Mouse (Mus musculus): Measurements from ENCODE around the gene Tspan18. TPM values are rescaled to one million over a fixed set of nuclear protein-coding genes. Genes with fewer than 3 reads are reported as not detected.

Gene Tspan18
- polyA plus RNA-seq, 1 experiment from 2014 or later = 27.8 TPM

GRCm38 (mm10) chr2:93232141-93232540 is 102.2 kb downstream of the Tspan18 start:
- Histone ChIP-seq H3K27ac (replicated peaks; ENCODE audit: low read depth, low read length) (no peak overlapping the region), H3K9ac (replicated peaks; ENCODE audit: low read length) (no peak overlapping the region), H3K4me2 (ENCODE audit: low read length) (no peak overlapping the region), H3K27me3 (ENCODE audit: control insufficient read depth, insufficient read depth, low read length) (no peaks in the 10 kb centered on the region), H3K4me3 (replicated peaks; ENCODE audit: low read depth, low read length) (no peak overlapping the region), H3K36me3 (ENCODE audit: control insufficient read depth, insufficient read depth, low read length) (no peaks in the 10 kb centered on the region), H3K9me3 (ENCODE audit: control insufficient read depth, low read length) (no peaks in the 10 kb centered on the region), H3K4me1 (ENCODE audit: control insufficient read depth, insufficient read depth, low read length) (peaks cover 23% of the 10 kb centered on the region)
- WGBS = 50% methylated on average over 1 of the region's 1 CpGs
- DNase-seq (no peak), ATAC-seq (ENCODE audit: low FRiP score, low TSS enrichment) (no peak)

- ATAC-seq (ENCODE audit: low FRiP score, low TSS enrichment) (peak; percentile 63), DNase-seq (peak; percentile 67)
- no peaks in the 10 kb centered on the region for H3K27me3 ChIP-seq (ENCODE audit: control insufficient read depth, insufficient read depth, low read length)
- H3K9me3 ChIP-seq (ENCODE audit: control insufficient read depth, low read length) = no peaks in the 10 kb centered on the region
- H3K27ac ChIP-seq (replicated peaks; ENCODE audit: low read depth, low read length) = peak overlapping the region; percentile 78
- H3K4me1 ChIP-seq (ENCODE audit: control insufficient read depth, insufficient read depth, low read length) = peaks cover 23% of the 10 kb centered on the region
- H3K9ac ChIP-seq (replicated peaks; ENCODE audit: low read length) = no peak overlapping the region; the same call in 1 of the 2 replicates
- H3K4me2 ChIP-seq (ENCODE audit: low read length) = peak overlapping the region; percentile 19
- H3K4me3 ChIP-seq (replicated peaks; ENCODE audit: low read depth, low read length) = no peak overlapping the region
- WGBS = 3% methylated on average over 5 of the region's 5 CpGs
- no peaks in the 10 kb centered on the region for H3K36me3 ChIP-seq (ENCODE audit: control insufficient read depth, insufficient read depth, low read length)
Observed at GRCm38 (mm10) chr2:93228480-93228824, 105.9 kb downstream of the Tspan18 start.

- ATAC-seq (ENCODE audit: low FRiP score, low TSS enrichment) (peak; percentile 71), DNase-seq (peak; percentile 80)
- Histone ChIP-seq H3K9ac (replicated peaks; ENCODE audit: low read length) (no peak overlapping the region; the same call in 1 of the 2 replicates), H3K4me1 (ENCODE audit: control insufficient read depth, insufficient read depth, low read length) (peaks cover 23% of the 10 kb centered on the region), H3K27ac (replicated peaks; ENCODE audit: low read depth, low read length) (peak overlapping the region; percentile 78), H3K36me3 (ENCODE audit: control insufficient read depth, insufficient read depth, low read length) (no peaks in the 10 kb centered on the region), H3K4me2 (ENCODE audit: low read length) (peak overlapping the region; percentile 30), H3K4me3 (replicated peaks; ENCODE audit: low read depth, low read length) (no peak overlapping the region), H3K27me3 (ENCODE audit: control insufficient read depth, insufficient read depth, low read length) (no peaks in the 10 kb centered on the region), H3K9me3 (ENCODE audit: control insufficient read depth, low read length) (no peaks in the 10 kb centered on the region)
- WGBS = 4% methylated on average over 9 of the region's 9 CpGs
Observed at GRCm38 (mm10) chr2:93227713-93228479, 106.4 kb downstream of the Tspan18 start.

GRCm38 (mm10) chr2:93226606-93227595 is 107.4 kb downstream of the Tspan18 start:
- Histone ChIP-seq H3K36me3 (ENCODE audit: control insufficient read depth, insufficient read depth, low read length) (no peaks in the 10 kb centered on the region), H3K4me2 (ENCODE audit: low read length) (peak overlapping the region; percentile 30), H3K27ac (replicated peaks; ENCODE audit: low read depth, low read length) (peak overlapping the region; percentile 78), H3K9me3 (ENCODE audit: control insufficient read depth, low read length) (no peaks in the 10 kb centered on the region), H3K27me3 (ENCODE audit: control insufficient read depth, insufficient read depth, low read length) (no peaks in the 10 kb centered on the region), H3K9ac (replicated peaks; ENCODE audit: low read length) (no peak overlapping the region; the same call in 1 of the 2 replicates), H3K4me3 (replicated peaks; ENCODE audit: low read depth, low read length) (no peak overlapping the region), H3K4me1 (ENCODE audit: control insufficient read depth, insufficient read depth, low read length) (peaks cover 18% of the 10 kb centered on the region)
- 4% methylated on average over 20 of the region's 20 CpGs for WGBS
- DNase-seq (peak; percentile 94), ATAC-seq (ENCODE audit: low FRiP score, low TSS enrichment) (peak; percentile 7)

- no peak overlapping the region for H3K27ac ChIP-seq (replicated peaks; ENCODE audit: low read depth, low read length)
- WGBS = 42% methylated on average over 6 of the region's 6 CpGs
- no peaks in the 10 kb centered on the region for H3K9me3 ChIP-seq (ENCODE audit: control insufficient read depth, low read length)
- DNase-seq = no peak
- no peaks in the 10 kb centered on the region for H3K36me3 ChIP-seq (ENCODE audit: control insufficient read depth, insufficient read depth, low read length)
- H3K9ac ChIP-seq (replicated peaks; ENCODE audit: low read length) = no peak overlapping the region
- H3K4me2 ChIP-seq (ENCODE audit: low read length) = no peak overlapping the region
- ATAC-seq (ENCODE audit: low FRiP score, low TSS enrichment) = no peak
- no peaks in the 10 kb centered on the region for H3K27me3 ChIP-seq (ENCODE audit: control insufficient read depth, insufficient read depth, low read length)
- peaks cover 10% of the 10 kb centered on the region for H3K4me1 ChIP-seq (ENCODE audit: control insufficient read depth, insufficient read depth, low read length)
- no peak overlapping the region for H3K4me3 ChIP-seq (replicated peaks; ENCODE audit: low read depth, low read length)
Observed at GRCm38 (mm10) chr2:93223463-93223862, 110.8 kb downstream of the Tspan18 start.

- DNase-seq (no peak), ATAC-seq (ENCODE audit: low FRiP score, low TSS enrichment) (no peak)
- Histone ChIP-seq H3K36me3 (ENCODE audit: control insufficient read depth, insufficient read depth, low read length) (no peaks in the 10 kb centered on the region), H3K4me2 (ENCODE audit: low read length) (no peak overlapping the region), H3K9ac (replicated peaks; ENCODE audit: low read length) (no peak overlapping the region), H3K9me3 (ENCODE audit: control insufficient read depth, low read length) (no peaks in the 10 kb centered on the region), H3K4me1 (ENCODE audit: control insufficient read depth, insufficient read depth, low read length) (peaks cover 10% of the 10 kb centered on the region; the same call in 1 of the 2 replicates), H3K27me3 (ENCODE audit: control insufficient read depth, insufficient read depth, low read length) (no peaks in the 10 kb centered on the region), H3K4me3 (replicated peaks; ENCODE audit: low read depth, low read length) (no peak overlapping the region), H3K27ac (replicated peaks; ENCODE audit: low read depth, low read length) (no peak overlapping the region)
- 53% methylated on average over 5 of the region's 5 CpGs for WGBS
Observed at GRCm38 (mm10) chr2:93220447-93220846, 113.9 kb downstream of the Tspan18 start.

- H3K27me3 ChIP-seq (ENCODE audit: control insufficient read depth, insufficient read depth, low read length) = no peaks in the 10 kb centered on the region
- H3K27ac ChIP-seq (replicated peaks; ENCODE audit: low read depth, low read length) = no peak overlapping the region
- no peak overlapping the region for H3K9ac ChIP-seq (replicated peaks; ENCODE audit: low read length)
- H3K4me2 ChIP-seq (ENCODE audit: low read length) = no peak overlapping the region
- WGBS = 97% methylated on average over 3 of the region's 3 CpGs
- H3K4me1 ChIP-seq (ENCODE audit: control insufficient read depth, insufficient read depth, low read length) = peaks cover 10% of the 10 kb centered on the region; the same call in 1 of the 2 replicates
- H3K36me3 ChIP-seq (ENCODE audit: control insufficient read depth, insufficient read depth, low read length) = no peaks in the 10 kb centered on the region
- no peaks in the 10 kb centered on the region for H3K9me3 ChIP-seq (ENCODE audit: control insufficient read depth, low read length)
- no peak overlapping the region for H3K4me3 ChIP-seq (replicated peaks; ENCODE audit: low read depth, low read length)
- ATAC-seq (ENCODE audit: low FRiP score, low TSS enrichment) (no peak), DNase-seq (no peak)
Observed at GRCm38 (mm10) chr2:93219576-93219975, 114.7 kb downstream of the Tspan18 start.

- Histone ChIP-seq H3K27me3 (ENCODE audit: control insufficient read depth, insufficient read depth, low read length) (no peaks in the 10 kb centered on the region), H3K27ac (replicated peaks; ENCODE audit: low read depth, low read length) (no peak overlapping the region), H3K4me3 (replicated peaks; ENCODE audit: low read depth, low read length) (no peak overlapping the region), H3K9ac (replicated peaks; ENCODE audit: low read length) (no peak overlapping the region), H3K4me1 (ENCODE audit: control insufficient read depth, insufficient read depth, low read length) (peaks cover 10% of the 10 kb centered on the region; the same call in 1 of the 2 replicates), H3K4me2 (ENCODE audit: low read length) (no peak overlapping the region), H3K9me3 (ENCODE audit: control insufficient read depth, low read length) (no peaks in the 10 kb centered on the region), H3K36me3 (ENCODE audit: control insufficient read depth, insufficient read depth, low read length) (no peaks in the 10 kb centered on the region)
- WGBS = 73% methylated on average over 7 of the region's 7 CpGs
- no peak for ATAC-seq (ENCODE audit: low FRiP score, low TSS enrichment)
- no peak for DNase-seq
Observed at GRCm38 (mm10) chr2:93218353-93218990, 115.8 kb downstream of the Tspan18 start.

All from midbrain, embryonic 14.5 days (tissue).